Mouse (Mus musculus) lung, embryonic 14.5 days (tissue): ENCODE results near the gene Trmt2a. TPM values are rescaled to one million over a fixed set of nuclear protein-coding genes. Genes with fewer than 3 reads are reported as not detected.

Experiments used
- ATAC-seq: fragments of 200-750 bp; cut with Nextera tagmentation; 2 replicates; pipeline ENCODE4 v1.8.0; 2017; ENCODE audit warnings: mild to moderate bottlenecking, moderate TSS enrichment, moderate library complexity; ENCODE audit not compliant: insufficient read depth
- DNase-seq: peaks from one replicate; pipeline ENCODE4 v3.0.0-alpha.2; 2015
- H3K27ac ChIP-seq: fragments of 300-500 bp; sonication (generic); 2 replicates; pipeline ENCODE4 v1.5.1; 2014; ENCODE audit warnings: low read depth, mild to moderate bottlenecking, moderate library complexity
- H3K27me3 ChIP-seq: fragments of 300-500 bp; sonication (generic); 2 replicates; pipeline ENCODE4 v1.6.1; 2014; ENCODE audit warnings: low read length, control low read depth; ENCODE audit not compliant: insufficient read depth
- H3K36me3 ChIP-seq: fragments of 300-500 bp; sonication (generic); 2 replicates; pipeline ENCODE4 v1.6.1; 2014; ENCODE audit warnings: control low read depth; ENCODE audit not compliant: insufficient read depth
- H3K4me1 ChIP-seq: fragments of 300-500 bp; sonication (generic); 2 replicates; pipeline ENCODE4 v1.6.1; 2014; ENCODE audit warnings: antibody characterized with exemption, control low read depth; ENCODE audit not compliant: insufficient read depth
- H3K4me2 ChIP-seq: fragments of 300-500 bp; sonication (generic); 2 replicates; pipeline ENCODE4 v1.6.1; 2014; ENCODE audit warnings: mild to moderate bottlenecking
- H3K4me3 ChIP-seq: fragments of 300-500 bp; sonication (generic); 2 replicates; pipeline ENCODE4 v1.5.1; 2014; ENCODE audit warnings: low read depth, low read length
- H3K9ac ChIP-seq: fragments of 300-500 bp; sonication (generic); 2 replicates; pipeline ENCODE4 v1.6.1; 2014
- H3K9me3 ChIP-seq: fragments of 300-500 bp; sonication (generic); 2 replicates; pipeline ENCODE4 v1.6.1; 2016; ENCODE audit warnings: low read depth, low read length, control low read depth
- CTCF ChIP-seq: IDR thresholded peaks from 2 replicates; pipeline ENCODE4 v1.5.1; 2016; ENCODE audit warnings: antibody characterized with exemption, low read depth
- WGBS: fragments of 180-500 bp; shearing (Covaris S2); extraction: QIAGEN DNeasy Blood & Tissue Kit; methylation state at CpG from one replicate; pipeline ENCODE4 v1.1.7; 2014; 5-methylcytosine and 5-hydroxymethylcytosine counted together
- polyA plus RNA-seq: library from polyadenylated mRNA; unstranded; fragments of >200 nt; fragmentation: Nextera tagmentation; extraction: Ambion mirVana; gene quantifications from 2 replicates; pipeline ENCODE4 v1.2.1, GENCODE M21; 2014

Gene Trmt2a
- polyA plus RNA-seq, 1 experiment from 2014 or later, result 81.3 TPM

DNA sequence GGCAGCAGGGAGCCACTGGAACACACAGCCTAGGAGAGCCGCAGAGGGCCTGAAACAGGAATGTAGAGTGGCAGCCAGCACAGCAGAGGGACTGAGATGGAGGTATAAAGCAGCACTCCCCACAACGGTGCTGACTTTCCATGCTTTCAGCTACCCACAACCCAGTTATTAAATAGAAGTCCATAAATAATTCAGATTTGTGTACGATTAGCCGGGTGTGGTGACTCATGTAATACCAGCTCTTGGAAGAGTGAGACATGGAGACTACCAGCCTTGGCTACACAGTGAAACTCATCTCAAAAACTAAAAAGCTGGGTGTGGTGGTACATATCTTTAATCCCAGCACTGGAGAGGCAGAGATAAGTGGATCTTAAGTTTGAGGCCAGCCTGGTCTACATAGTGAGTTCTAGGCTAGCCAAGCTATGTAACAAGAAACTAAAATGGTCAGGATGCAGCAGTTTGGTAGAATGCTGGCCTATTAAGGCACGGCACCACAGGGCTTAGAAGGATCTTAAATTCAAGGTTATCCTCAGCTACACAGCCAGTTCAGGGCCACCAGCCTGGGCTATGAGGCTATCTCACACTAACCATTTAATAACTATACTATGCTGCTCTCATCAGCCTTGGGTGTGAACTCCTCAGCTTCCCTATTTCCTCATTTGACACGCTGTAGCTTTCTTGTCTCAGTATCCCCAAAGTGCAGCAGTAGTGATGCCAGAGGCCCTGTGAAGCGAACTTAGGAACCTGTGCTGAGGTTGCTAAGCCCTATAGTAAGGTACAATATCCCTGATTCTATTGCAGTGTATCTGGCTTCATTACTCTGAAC, 11.6 kb upstream of the Trmt2a start:
- Histone ChIP-seq H3K4me2 (peak overlapping the region; percentile 83; the same call in 1 of the 2 replicates), H3K9me3 (no peaks in the 10 kb centered on the region), H3K27me3 (no peaks in the 10 kb centered on the region), H3K4me3 (peak overlapping the region; percentile 83; the same call in 1 of the 2 replicates), H3K4me1 (peaks cover 6% of the 10 kb centered on the region; the same call in 1 of the 2 replicates), H3K9ac (no peak overlapping the region; the same call in 1 of the 2 replicates), H3K27ac (peak overlapping the region; percentile 89; the same call in 1 of the 2 replicates), H3K36me3 (peaks cover 41% of the 10 kb centered on the region)
- DNase-seq, result no peak
- 70% methylated on average over 7 of the region's 7 CpGs for WGBS
- no peak for TF ChIP-seq CTCF
- ATAC-seq, result no peak

- Histone ChIP-seq H3K36me3 (peaks cover 88% of the 10 kb centered on the region), H3K9ac (no peak overlapping the region), H3K27ac (no peak overlapping the region), H3K27me3 (no peaks in the 10 kb centered on the region), H3K4me3 (no peak overlapping the region), H3K4me1 (peaks cover under 1% of the 10 kb centered on the region; the same call in 1 of the 2 replicates), H3K9me3 (no peaks in the 10 kb centered on the region), H3K4me2 (no peak overlapping the region)
- TF ChIP-seq CTCF, result no peak
- ATAC-seq, result no peak
- DNase-seq, result no peak
- 91% methylated on average over 10 of the region's 10 CpGs for WGBS
Observed at GRCm38 (mm10) chr16:18241581-18241980, 6.9 kb upstream of the Trmt2a start.

DNA sequence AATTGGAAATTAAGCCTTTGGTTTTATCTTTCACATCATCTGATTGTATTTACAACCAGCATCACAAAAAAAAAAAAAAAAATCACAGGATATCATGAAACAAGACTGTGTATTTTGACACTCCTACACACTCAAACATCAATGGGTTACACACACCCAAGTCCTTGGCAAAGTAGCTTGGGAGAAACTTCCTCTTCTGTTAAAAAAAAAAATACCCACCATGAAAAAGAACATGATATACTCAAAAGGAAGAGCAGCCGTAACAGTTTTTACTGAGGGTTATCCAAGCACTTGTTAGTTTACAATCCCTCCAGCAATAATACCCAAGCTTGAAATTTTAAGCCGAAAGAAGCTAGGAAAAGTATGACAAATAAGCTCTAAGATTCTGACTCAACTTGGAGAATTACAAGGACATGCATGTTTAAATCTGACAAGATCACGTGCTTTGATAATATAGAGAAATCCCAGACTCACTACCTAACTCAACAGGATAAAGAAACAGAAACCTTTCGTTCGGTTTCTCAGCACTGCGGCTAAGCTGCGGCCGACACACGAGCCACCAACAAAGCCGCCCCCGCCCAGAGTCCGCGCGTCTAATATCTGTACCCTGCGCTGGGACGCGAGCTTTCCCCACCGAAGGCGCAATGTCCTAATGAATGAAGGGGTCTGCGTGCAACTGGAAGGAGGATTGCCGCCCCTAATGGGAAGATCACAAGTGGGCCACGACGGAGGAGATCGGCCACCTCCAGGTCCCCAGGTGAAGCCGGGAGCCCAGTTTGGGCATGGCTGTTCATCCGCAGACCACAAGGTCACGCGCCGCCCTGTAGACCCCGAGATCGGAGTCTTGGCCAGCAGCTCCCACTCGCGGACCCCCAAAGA, 719 bp upstream of the Trmt2a start:
- Histone ChIP-seq H3K36me3 (peaks cover 68% of the 10 kb centered on the region), H3K9ac (peak overlapping the region; percentile 95), H3K27me3 (no peaks in the 10 kb centered on the region), H3K9me3 (no peaks in the 10 kb centered on the region), H3K4me2 (peak overlapping the region; percentile 80), H3K4me3 (peak overlapping the region; percentile 97), H3K27ac (peak overlapping the region; percentile 91), H3K4me1 (peaks cover 12% of the 10 kb centered on the region; the same call in 1 of the 2 replicates)
- no peak for TF ChIP-seq CTCF
- WGBS, result under 1% methylated on average over 33 of the region's 33 CpGs
- DNase-seq (peak; percentile 60), ATAC-seq (peak; percentile 0; the same call in 1 of the 2 replicates)

DNA sequence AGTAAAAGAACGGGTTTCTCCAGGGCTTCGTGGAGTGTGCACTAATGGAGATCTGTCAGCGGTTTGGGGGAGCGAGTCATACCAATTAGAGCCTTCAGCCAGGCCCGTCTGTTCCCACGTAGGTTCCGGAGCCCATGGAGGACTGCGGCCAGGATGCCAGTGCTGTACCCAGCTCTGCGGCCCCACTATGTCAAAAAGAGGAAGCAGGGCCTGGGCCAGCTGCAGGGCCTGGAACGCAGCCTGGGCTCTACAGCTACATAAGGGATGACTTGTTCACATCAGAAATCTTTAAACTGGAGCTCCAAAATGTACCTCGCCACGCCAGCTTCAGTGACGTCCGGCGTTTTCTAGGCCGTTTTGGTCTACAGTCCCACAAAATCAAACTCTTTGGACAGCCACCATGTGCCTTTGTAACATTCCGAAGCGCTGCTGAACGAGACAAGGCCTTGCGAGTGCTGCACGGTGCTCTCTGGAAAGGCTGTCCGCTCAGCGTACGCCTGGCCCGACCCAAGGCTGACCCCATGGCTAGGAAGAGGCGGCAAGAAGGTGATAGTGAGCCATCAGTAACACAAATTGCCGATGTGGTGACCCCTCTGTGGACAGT, 987 bp downstream of the Trmt2a start:
- H3K9me3 ChIP-seq, result no peaks in the 10 kb centered on the region
- peak; percentile 54 for DNase-seq
- ATAC-seq, result peak; percentile 8
- H3K27me3 ChIP-seq, result no peaks in the 10 kb centered on the region
- 3% methylated on average over 27 of the region's 27 CpGs for WGBS
- H3K4me2 ChIP-seq, result peak overlapping the region; percentile 80
- peaks cover 12% of the 10 kb centered on the region; the same call in 1 of the 2 replicates for H3K4me1 ChIP-seq
- H3K9ac ChIP-seq, result peak overlapping the region; percentile 82
- no peak for TF ChIP-seq CTCF
- H3K27ac ChIP-seq, result peak overlapping the region; percentile 91
- H3K4me3 ChIP-seq, result peak overlapping the region; percentile 97
- peaks cover 68% of the 10 kb centered on the region for H3K36me3 ChIP-seq

GRCm38 (mm10) chr16:18250231-18250630, 1.8 kb downstream of the Trmt2a start:
- peak overlapping the region; percentile 97 for H3K4me3 ChIP-seq
- no peaks in the 10 kb centered on the region for H3K27me3 ChIP-seq
- WGBS, result 50% methylated on average over 4 of the region's 4 CpGs
- no peak for TF ChIP-seq CTCF
- H3K9ac ChIP-seq, result peak overlapping the region; percentile 82
- no peaks in the 10 kb centered on the region for H3K9me3 ChIP-seq
- H3K4me1 ChIP-seq, result peaks cover 12% of the 10 kb centered on the region; the same call in 1 of the 2 replicates
- H3K36me3 ChIP-seq, result peaks cover 66% of the 10 kb centered on the region
- no peak overlapping the region for H3K27ac ChIP-seq
- DNase-seq (no peak), ATAC-seq (no peak)
- H3K4me2 ChIP-seq, result peak overlapping the region; percentile 80
